18 mouse cellular contexts compared by ENCODE assay signal in the genomic region with DNA sequence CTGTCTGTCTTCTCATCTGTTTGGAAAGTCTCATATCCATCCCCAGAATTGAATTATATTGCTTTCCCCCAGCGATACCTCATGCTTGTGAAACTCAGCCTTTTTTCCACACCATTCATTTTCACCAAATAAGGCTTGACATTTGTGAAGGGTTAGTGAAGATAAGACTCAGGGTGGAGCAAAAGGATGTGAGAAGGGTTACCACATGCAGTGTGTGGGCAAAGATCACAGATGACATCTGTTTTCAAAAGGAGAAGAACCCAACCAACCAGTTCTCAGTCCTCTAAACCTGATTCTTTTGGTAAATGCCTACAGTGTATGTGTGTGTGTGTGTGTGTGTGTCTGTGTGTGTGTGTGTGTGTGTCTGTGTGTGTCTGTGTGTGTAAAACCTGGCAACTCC.
DNase-seq lines count a peak whose midpoint lies in the region; ATAC-seq and TF ChIP-seq lines count a peak whose summit lies in the region.
"Had no signal": no experiment of that assay in that cellular context is flagged by ENCODE, and none has a peak within 500 bp of the region (broad histone marks: within the 10 kb centered on the region; RNA-seq: fewer than 3 reads in every experiment).

No protein-coding gene starts in this region.

- peaks cover 5% of the 10 kb centered on the region for H3K4me1 ChIP-seq in liver, embryonic 11.5 days (replicated peaks; ENCODE audit: control insufficient read depth, insufficient read depth, low read length)
- peaks cover 5% of the 10 kb centered on the region; the same call in 1 of the 2 replicates for H3K4me1 ChIP-seq in liver, postnatal 0 days (ENCODE audit: insufficient read depth)
- H3K4me1 ChIP-seq: embryonic facial prominence, embryonic 12.5 days had no signal

- no peak for TF ChIP-seq EP300 in liver, postnatal 0 days (IDR thresholded peaks at IDR 0.05; ENCODE audit: low read depth)

- DNase-seq in liver, embryonic 11.5 days (ENCODE audit: low spot score) = no peak
- no peak for DNase-seq in liver
- DNase-seq in c-Kit-positive CD71-positive TER-119-negative erythroid progenitor cells, embryonic 14.5 days (ENCODE audit: low read depth) = peak; percentile 47
- no peak for DNase-seq in liver, postnatal 0 days
- peak; percentile 72 for DNase-seq in thymus, postnatal 0 days (ENCODE audit: low spot score)
- DNase-seq in kidney, adult 18-20 months = no peak
- no peak for DNase-seq in gastrocnemius, adult 18-20 months (ENCODE audit: low spot score)
- no peak for DNase-seq in heart, postnatal 4 days
- DNase-seq: adrenal gland, postnatal 14 days; cerebellum, adult 9-11 months; heart, postnatal 36 days; lung, adult 2 months; right cerebral cortex, postnatal 25 days had no signal

- no peaks in the 10 kb centered on the region for H3K27me3 ChIP-seq in liver, embryonic 11.5 days (replicated peaks; ENCODE audit: control insufficient read depth, insufficient read depth, low read length)
- H3K27me3 ChIP-seq in liver, postnatal 0 days (ENCODE audit: insufficient read depth, low read length) = no peaks in the 10 kb centered on the region
- H3K27me3 ChIP-seq: embryonic facial prominence, embryonic 12.5 days; midbrain, embryonic 12.5 days; Patski had no signal

- H3K4me3 ChIP-seq in liver, embryonic 11.5 days (ENCODE audit: low read depth, low read length) = no peak overlapping the region
- H3K4me3 ChIP-seq in liver, postnatal 0 days (ENCODE audit: low read depth, low read length) = no peak overlapping the region
- H3K4me3 ChIP-seq: embryonic facial prominence, embryonic 12.5 days; midbrain, embryonic 12.5 days had no signal

- no peak overlapping the region for H3K9ac ChIP-seq in liver, embryonic 11.5 days (ENCODE audit: low read depth, low read length)
- no peak overlapping the region for H3K9ac ChIP-seq in liver, postnatal 0 days (replicated peaks)
- H3K9ac ChIP-seq: embryonic facial prominence, embryonic 12.5 days; midbrain, embryonic 12.5 days had no signal

- no peak overlapping the region for H3K27ac ChIP-seq in liver, embryonic 11.5 days (ENCODE audit: low read depth, low read length)
- no peak overlapping the region for H3K27ac ChIP-seq in liver, postnatal 0 days (ENCODE audit: low read depth)
- H3K27ac ChIP-seq: embryonic facial prominence, embryonic 12.5 days; midbrain, embryonic 12.5 days had no signal

- no peaks in the 10 kb centered on the region for H3K9me3 ChIP-seq in liver, embryonic 11.5 days (ENCODE audit: control insufficient read depth, low read length)
- H3K9me3 ChIP-seq in liver, postnatal 0 days (ENCODE audit: low read length) = no peaks in the 10 kb centered on the region
- H3K9me3 ChIP-seq: embryonic facial prominence, embryonic 12.5 days; midbrain, embryonic 12.5 days had no signal

- WGBS in liver, embryonic 11.5 days = 32% methylated on average over 1 of the region's 1 CpGs
- 16% methylated on average over 1 of the region's 1 CpGs for WGBS in liver, postnatal 0 days (ENCODE audit: insufficient replicate concordance)

- TF ChIP-seq CTCF in liver, postnatal 0 days (IDR thresholded peaks at IDR 0.05; ENCODE audit: low read depth) = no peak

- no peaks in the 10 kb centered on the region for H3K36me3 ChIP-seq in liver, embryonic 11.5 days (ENCODE audit: control insufficient read depth, insufficient read depth, low read length)
- no peaks in the 10 kb centered on the region for H3K36me3 ChIP-seq in liver, postnatal 0 days (replicated peaks; ENCODE audit: insufficient read depth, low read length)
- H3K36me3 ChIP-seq: embryonic facial prominence, embryonic 12.5 days; midbrain, embryonic 12.5 days had no signal

- peak; percentile 81 for ATAC-seq in liver, embryonic 11.5 days (replicated peaks; ENCODE audit: low FRiP score)
- peak; percentile 74 for ATAC-seq in liver, postnatal 0 days
- ATAC-seq: forebrain, embryonic 14.5 days; intestine, embryonic 16.5 days; Patski had no signal

- H3K4me2 ChIP-seq in liver, embryonic 11.5 days = no peak overlapping the region
- H3K4me2 ChIP-seq in liver, postnatal 0 days (ENCODE audit: low read depth, low read length) = no peak overlapping the region
- H3K4me2 ChIP-seq: embryonic facial prominence, embryonic 12.5 days; midbrain, embryonic 12.5 days had no signal

Comparison
In these comparisons a context has a peak if more than half of its experiments do, and no peak if none do; other contexts are left out.
1. DNase-seq: peak in c-Kit-positive CD71-positive TER-119-negative erythroid progenitor cells, embryonic 14.5 days (single experiment) and thymus, postnatal 0 days (single experiment); none in liver, embryonic 11.5 days (single experiment), liver (single experiment), liver, postnatal 0 days (single experiment), kidney, adult 18-20 months (single experiment), gastrocnemius, adult 18-20 months (single experiment) and heart, postnatal 4 days (single experiment).